Mouse (Mus musculus) gastrocnemius, adult 8-10 months (tissue): ENCODE data around the gene Obsl1. TPM values are rescaled to one million over a fixed set of nuclear protein-coding genes. Genes with fewer than 3 reads are reported as not detected.

Source experiments
- DNase-seq, 2 experiments: peaks; one replicate each; pipeline ENCODE4 v3.0.0; 2022; ENCODE audit warnings: low spot score in 2 of 2
- total RNA-seq, 4 experiments: library from RNA; stranded (reverse); gene quantifications; 2 replicates each; pipeline ENCODE4 v1.2.4; 2022

The Obsl1 gene
- total RNA-seq: 10 to 100 TPM; 22.2 to 38.4 (median 28.3) TPM

DNA sequence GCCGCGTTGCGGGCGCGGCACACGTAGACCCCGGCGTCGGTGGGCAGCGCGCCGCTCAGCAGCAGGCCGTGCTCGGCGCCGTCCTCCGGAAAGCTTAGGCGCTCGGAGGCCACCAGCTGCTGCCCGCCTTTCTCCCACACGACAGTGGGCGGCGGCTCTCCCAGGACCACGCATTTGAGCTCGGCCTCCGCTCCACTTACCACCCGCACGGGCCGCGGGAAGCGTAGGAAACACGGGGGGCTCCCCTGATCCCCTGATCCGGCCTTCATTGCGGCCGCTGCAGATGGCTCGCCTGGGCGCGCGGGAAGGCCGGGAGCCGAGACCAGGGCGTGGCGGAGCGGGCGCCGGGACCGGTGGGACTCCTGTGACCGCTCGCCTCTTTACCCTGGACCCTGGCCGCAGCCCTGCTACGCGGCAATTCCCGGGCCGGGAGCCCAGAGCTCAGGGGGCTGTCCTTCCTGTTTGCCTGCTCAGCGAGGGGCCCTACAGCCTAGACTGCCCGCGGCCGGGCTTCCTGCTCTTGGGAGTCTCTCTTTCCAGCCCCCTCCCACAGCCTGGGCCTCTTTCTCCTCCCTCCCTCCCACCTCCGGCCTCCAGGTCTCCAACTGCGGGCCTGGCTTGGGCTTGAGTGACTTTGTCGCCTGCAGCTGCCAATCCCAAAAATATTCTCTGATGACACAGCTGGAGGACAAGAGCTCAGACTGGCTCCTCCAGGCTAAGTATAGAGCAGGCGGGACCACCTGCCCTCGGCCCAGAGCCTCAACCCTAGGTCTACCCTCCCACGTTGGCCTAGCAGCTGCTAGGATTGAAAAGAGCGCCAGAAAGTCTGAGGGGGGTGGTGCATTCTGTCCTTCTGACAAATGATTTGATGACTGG lies at the start of gene Obsl1:
Gene Obsl1, minus strand, starts transcription at position 497 of the 876 bp plus-strand sequence.
- DNase-seq: peak; percentile 32 to 63

DNA sequence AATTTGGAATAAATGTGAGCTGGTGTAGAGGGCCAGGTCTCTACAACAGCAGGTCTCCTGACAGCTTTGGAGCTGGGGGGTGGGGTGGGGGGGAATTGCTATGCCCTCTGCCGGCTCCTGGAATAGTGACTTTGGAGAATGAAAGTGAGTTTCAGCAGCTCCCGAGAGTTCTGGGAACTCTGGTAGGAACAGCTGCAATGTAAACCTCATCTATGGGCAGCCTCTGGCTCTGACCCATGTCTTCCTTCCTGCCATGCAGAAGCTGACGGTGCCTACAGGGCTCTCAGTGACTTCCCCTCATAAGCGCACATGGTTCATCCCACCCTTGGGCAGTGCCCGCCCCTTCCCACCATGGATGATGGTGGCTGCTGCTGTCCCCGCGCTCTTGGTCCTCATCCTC lies 49.4 kb upstream of the Obsl1 start:
- no peak for DNase-seq

DNA sequence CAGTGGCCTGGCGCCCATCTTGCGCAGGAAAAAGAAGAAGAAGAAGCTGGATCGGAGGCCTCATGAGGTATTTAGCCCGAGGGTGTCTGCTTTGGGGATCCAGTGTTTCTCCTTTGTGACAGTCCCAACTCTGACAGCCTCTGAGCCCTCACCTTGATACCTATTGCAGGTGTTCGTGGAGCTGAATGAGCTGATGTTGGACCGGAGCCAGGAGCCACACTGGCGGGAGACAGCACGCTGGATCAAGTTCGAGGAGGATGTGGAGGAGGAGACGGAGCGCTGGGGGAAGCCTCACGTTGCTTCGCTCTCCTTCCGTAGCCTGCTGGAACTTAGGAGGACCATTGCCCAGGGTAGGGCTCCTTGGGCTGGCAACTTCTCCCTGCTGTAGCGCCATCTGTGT lies 44.3 kb upstream of the Obsl1 start:
- DNase-seq: no peak

DNA sequence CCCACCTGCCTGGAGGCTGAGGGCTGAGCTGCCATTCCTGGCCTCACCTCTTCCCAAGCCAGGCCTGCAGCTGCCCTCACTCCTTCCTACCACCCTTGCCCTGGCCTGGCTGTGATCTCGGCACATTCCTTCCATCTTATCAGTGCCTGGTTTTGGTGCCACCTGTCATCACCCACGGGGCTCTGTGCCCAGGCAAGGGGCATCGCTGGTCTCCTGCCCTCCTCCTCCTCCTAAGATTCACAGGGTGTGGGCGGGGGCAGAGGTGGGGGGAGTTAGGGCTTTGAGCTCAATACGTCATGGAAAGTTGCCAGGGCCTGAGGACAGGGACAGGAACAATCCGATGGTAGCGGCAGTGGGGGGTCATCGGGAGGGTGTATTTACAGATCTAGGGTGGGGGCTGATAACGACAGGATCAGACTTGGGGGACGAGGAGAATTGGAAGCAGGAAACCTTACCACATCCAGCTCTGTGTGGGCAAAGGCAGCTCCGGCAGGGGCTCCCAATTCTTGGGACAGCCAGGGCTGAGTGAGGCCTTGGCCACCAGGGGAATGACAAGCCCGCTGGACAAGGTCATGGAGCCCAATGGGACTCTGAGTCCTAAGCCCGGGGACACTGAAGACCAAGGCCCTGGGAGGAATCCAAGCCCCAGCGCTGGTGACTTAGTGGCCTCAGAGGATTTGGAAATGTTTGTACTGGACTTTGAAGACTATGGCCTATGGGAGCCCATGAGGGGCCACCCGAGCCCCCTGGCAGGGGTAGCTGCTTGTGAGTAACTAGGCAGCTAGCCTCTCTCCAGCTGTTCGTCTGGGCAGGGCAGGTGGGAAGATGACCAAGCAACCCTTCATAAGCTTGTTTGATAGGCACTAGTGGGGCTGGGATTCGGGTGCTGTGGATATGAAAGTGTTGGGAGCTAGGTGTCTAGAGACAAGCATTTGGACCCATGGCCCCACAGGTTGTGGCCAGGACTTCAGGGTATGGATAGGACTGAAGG lies 43.3 kb upstream of the Obsl1 start:
- DNase-seq: no peak

DNA sequence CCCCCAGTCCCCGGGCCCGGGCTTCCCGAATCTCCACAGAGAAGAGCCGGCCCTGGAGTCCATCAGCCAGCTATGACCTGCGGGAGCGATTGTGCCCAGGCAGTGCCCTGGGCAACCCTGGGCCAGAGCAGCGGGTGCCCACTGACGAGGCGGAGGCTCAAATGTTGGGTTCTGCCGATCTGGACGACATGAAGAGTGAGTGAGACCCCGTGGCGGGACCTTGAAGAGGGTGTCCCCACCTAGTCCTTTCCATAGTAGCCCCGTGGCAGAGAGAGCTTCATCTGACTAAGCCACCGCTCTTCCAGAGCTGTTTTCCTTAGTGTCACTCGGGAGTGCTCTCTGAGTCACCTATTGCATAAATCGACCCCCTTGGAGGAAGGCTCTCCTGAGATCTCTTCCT lies 42.6 kb upstream of the Obsl1 start:
- no peak for DNase-seq

DNA sequence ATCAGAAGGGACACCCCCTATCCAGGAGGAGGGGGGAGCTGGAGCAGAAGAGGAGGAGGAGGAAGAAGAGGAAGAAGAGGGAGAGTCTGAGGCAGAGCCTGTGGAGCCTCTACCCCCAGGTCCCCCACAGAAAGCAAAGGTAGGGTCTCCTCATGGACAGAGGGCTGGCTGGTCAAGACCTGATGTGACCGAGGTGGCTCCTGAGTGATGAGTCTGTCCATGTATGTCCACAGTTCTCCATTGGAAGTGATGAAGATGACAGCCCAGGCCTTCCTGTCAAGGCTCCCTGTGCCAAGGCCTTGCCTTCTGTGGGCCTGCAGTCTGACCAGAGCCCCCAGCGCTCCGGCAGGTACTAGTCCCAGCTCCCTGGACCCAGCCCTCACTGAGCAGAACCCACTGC lies 41.8 kb upstream of the Obsl1 start:
- no peak for DNase-seq

DNA sequence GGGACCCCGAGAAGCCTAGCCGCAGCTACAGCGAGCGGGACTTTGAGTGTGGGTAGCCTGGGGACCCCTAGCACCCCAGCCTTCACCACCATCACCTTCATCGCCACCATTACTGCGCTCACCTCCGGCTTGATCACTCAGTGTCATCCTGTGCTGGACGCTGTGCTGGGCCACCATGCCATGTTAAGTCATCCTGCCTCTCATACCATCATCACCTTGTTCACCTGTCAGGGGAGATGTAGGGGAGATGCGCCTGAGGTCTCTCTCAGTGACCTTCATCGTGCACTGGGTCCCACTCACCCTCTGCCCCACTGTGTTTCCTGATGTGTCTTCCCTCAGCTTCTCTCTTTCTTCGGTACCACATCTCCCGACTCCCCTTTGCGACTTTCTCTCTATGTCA lies 41.1 kb upstream of the Obsl1 start:
- no peak for DNase-seq

DNA sequence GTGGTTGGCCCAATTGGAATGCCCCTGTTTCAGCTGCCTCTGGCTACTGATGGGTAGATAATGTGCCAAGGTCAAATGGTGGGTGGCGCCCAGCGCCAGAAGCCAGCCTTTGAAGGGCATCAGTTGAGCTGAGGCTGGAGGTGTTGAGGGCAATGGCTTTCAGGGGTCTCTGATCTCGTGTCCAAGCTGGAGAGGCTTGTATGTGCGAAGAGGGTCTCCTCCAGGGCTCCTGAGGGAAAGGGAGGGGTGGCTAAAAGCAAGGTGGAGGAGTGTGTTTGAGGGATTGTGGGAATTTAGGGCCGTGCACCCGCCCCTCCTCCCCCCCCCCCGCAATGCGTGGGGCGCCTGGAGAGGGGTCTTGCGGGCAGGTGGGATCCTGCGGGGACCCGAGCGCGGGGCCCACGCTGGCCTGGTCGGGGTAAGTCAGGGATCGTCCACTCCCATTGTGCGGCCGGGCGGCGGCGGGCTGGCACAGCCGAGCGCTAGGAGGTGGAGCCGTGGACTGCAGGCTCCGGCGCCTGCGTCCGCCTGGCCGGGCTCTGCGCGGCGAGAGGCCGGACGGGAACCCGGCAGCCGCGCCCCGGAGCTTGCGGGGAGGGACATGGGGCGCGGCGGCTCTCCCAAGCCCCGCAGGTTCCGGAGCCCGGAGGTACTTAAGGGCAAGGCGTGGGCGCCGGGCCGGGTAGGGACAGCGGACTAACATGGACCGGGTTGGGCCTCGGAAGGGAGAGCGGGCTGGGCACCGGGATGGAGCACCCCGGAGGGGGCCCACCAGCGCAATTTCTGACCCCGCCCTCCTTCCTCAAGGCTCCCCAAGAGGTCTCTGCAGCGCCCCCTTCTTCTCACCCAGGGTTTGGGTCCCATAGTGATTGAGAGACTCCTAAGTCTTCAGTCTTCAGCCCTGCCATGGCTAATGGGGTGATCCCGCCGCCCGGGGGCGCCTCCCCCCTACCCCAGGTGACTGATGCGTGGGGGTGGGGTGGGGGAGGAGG lies 40.0 kb upstream of the Obsl1 start, which contains the start of gene Slc4a3:
Gene Slc4a3, plus strand, starts transcription at position 302 of the 992 bp plus-strand sequence.
- peak; percentile 33 to 44 for DNase-seq

DNA sequence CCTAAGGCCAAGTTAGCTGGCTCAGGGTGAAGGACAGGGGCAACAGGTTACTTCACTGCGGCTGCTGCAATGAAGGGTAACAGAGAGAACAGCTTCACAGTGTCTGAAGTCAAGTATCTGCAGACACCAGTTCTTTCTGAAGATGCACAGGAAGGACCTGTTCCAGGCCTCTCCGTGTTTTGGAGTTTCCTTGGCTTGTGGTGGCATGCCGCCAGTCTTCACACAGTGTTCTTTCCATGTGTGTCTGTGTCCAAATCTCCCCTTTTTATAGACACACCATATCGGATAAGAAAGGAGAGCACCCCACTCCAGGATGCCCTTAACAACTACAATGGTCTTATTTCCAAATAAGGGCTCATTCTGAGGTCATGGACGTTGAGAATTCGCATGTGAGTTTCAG lies 38.1 kb upstream of the Obsl1 start:
- no peak for DNase-seq

DNA sequence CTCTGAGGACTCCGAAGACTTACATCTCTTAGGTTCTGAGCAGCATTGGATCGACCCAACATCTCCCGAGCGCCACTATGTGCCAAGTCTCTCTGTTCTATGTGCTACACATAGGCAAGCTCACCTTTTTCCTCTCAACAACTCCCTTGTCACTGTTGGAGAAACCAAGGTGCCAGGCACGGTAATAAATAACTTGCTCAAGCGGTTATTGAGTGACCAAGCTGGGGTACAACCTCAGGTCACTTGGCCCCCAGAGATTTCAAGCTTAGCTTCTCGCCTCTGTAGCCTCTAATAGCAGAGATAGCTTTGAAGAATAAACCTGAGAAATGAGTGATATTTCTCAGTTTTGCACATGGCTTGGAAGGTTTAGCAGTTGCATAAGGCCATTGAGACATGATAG lies 35.2 kb upstream of the Obsl1 start:
- DNase-seq: no peak

DNA sequence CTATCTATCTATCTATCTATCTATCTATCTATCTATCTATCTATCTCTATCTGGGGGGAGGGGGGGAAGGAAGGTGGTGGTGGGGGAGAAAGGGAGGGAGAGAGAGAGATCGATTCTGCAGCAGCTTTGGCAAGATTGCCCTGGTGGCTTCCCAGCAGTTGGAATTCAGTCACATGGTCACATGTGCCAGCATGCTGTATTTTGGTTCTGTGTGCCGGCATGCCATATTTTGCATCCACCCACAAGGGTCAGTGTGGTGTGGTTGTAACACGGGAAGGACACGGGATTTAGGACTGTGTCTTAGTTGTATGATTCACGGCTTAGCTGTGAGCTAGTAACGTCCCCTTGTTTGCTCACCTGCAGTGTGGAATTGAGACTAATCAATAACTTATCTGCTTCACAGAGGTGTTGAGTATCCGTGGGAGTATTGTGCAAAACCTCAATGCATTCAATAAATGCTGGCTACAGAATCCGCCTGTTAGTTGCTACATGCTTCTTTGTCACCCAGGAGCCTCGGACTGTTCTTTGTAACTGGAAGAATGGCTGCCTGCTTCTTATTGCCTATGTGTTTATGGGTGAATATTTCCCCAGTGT lies 32.4 kb upstream of the Obsl1 start:
- DNase-seq: no peak

DNA sequence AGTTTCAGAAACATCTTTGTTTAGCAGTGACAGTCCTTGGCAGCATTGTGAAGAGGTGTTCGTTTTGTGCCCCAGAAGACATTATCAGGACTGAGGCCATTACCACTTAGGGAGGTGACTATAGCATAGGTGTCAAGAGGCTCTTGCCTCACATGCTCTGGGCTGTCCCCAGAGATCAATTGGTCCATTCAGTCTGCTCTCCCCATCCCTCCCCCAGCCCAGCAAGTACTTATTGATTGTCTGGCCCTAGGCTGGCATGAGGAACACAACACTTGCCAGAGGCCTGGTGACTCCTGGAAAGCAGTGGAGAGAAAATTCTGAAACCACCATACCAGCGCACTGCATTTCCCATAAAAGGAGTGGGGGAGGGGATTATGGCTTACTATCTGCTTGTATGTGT lies 31.3 kb upstream of the Obsl1 start:
- no peak for DNase-seq

DNA sequence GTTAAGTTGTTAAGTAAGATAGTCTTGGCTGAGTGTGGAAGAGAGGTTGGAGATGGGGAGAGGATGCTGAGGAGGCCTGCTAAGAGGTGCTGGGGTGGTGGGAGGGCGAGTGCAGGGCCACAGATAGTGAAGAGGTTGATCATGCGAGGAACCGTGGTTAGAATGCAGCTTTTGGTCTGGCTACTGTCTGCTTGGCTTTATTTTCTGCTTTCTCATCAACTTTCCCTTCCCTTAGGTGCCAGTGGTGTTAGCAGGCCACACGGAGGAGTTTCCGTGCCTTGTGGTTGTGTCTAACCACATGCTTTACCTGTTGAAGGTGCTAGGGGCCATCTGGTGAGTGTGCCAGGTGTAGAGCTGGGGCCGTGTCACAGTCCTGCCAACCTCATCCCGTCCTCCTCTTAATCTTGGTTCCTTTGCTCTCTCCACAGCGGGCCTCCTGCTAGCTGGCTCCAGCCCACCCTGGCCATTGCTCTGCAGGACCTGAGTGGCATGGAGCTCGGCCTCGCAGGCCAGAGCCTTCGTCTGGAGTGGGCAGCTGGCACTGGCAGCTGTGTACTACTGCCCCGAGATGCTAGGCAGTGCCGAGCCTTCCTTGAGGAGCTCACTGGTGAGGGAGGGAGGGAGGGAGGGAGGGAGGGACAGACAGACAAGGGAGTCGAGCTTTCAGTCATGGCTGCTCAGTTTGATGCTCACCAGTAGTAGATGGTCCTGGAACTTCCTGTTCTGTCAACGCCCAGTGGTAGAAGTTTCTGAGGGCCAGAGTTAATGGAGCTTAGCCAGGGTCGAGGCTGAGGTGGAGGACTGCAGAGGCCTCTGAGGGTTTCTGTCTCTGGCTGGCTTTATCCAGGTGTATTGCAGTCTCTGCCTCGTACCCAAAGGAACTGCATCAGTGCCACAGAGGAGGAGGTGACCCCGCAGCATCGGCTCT lies 27.3 kb upstream of the Obsl1 start:
- DNase-seq: no peak

DNA sequence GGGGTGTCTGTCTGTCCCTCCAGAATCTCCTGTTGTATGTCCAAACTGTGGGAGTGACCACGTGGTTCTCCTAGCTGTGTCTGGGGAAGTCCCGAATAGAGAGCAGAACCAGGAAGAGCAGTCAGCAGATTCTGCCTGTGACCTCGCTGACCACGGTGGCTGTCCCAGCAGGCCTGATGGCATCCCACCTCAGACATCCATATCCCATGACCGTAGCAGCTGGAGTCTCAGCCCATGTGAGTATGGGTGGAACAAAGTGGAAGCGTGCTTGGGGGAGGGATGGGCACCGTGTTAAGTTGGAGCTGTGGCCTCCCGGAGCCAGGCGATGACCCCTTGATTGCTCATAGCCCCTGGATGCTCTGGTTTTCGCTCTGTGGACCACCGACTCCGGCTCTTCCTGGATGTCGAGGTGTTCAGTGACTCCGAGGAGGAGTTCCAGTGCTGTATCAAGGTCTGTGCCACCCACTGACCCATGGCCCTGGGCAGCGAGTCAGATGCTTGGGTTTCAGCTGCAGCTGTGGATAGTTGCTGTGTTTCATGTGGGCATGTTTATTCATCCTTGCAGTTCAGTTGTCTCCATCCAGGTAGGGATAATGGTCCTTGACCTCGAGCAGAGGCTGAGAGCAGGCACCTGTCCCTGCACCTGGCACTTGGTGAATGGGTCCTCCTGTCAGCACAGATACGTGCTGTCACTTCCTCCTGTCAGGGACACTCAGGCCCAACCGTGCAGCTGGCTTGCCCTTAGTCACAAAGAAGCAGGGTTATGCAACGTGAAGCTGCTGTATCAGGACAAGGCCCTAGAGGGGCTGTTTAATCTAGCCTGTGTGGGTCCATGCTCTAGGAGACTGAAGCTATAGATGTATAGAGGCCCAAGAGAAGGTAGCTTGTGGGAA lies 26.3 kb upstream of the Obsl1 start:
- no peak for DNase-seq

DNA sequence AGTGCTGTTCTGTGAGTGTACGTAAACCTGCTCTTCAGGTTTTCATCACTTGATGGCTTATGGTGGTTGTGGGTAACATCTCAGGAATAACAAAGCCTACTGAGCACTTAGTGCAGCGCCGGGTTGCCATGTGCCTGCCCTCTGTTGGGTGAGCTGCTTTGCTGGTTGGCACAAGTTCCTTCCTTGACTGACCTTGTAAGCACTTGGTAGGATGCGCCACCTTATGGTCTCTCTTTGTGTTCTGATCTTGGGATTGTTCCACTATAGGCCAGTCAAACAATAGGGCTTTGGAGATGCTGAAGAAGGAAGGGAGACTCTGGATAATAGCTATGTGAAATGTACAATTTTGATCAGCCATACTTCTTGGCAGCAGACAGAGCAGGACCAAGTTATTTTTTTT lies 24.3 kb upstream of the Obsl1 start:
- DNase-seq: no peak

DNA sequence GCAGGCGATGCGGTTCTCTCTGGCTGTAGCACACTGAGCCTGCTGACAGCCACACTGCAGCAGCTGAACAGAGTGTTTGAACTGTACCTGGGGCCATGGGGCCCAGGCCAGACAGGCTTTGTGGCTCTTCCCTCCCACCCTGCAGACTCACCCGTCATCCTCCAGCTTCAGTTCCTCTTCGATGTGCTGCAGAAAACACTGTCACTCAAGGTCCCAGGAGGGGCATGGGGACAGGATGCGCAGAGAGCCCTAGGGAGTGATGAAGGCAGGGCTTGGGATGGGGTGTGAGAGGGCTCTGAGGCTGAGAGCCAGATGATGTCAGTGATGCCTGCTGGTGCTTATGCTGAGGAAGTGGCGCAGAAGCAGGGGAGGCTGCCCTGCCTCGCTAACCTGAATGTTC lies 18.4 kb upstream of the Obsl1 start:
- no peak for DNase-seq

DNA sequence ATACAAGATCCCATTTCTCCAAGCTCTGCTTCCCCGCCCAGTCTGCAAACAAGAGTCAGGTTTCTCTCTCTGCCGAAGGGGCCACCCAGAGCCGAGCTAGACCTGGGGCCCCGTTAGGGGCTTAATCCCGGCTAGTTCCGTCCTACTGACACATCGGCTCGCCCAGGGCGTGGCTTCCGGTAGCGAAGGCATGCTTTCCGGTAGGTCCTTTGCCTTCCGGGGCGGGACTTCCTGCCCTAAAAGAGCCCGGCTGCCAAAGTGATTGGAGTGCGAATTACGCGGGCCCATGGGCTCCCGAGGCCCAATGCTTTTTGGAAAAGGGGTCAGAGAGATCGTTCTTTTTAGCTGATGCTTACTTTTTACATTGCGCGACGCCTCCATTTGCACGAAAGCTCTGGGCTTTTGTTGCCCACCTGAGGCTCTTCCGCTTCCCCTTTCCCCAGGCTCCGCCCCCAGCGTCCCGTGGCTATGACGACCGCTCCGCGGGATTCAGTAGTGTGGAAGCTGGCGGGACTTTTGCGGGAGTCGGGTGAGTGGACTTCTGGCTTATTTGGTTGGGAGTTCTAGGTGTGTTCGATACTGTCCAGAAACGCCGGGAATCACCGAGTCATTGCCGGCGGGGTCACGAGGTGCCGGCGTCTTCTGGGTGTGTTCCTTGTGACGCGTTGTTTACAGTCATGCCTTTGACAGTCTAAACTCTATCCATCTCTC lies 15.2 kb upstream of the Obsl1 start, which contains the start of gene Stk11ip:
Gene Stk11ip, plus strand, starts transcription at position 209 of the 711 bp plus-strand sequence.
- DNase-seq: peak; percentile 89 to 93

DNA sequence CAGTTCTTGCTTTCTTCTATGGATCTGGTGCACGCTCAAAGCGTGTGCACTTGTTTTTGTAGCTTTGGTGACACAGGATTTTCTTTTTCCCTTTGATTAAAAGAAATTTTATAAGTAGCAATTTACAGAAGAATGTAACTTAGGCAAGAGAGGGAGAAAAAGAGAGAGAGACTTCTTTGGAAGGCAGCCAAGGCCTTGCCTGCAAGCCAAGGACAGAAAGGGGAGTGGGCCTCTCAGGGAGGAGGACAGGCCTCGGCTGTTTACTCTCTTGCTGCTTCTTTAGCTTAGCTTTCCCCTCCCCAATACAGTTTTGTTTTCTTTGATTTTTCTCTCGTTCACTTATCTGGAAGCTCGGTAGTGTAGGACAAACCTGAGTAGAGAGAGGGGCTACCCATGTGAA lies 13.3 kb upstream of the Obsl1 start:
- DNase-seq: no peak
